Mouse (Mus musculus) CH12.LX (cell line): ENCODE measurements around the gene Ripply2.

ENCODE experiments used
- CHD1 ChIP-seq: IDR thresholded peaks from 2 replicates; pipeline ENCODE4 v1.6.1; 2012; ENCODE audit warnings: low read depth, low read length, improper control_type of control experiment, inconsistent platforms
- E2F4 ChIP-seq: IDR thresholded peaks from 2 replicates; pipeline ENCODE4 v1.6.1; 2011; ENCODE audit warnings: low read depth, low read length, improper control_type of control experiment; ENCODE audit not compliant: insufficient replicate concordance
- MXI1 ChIP-seq: IDR thresholded peaks from 2 replicates; pipeline ENCODE4 v1.6.1; 2011; ENCODE audit warnings: mild to moderate bottlenecking, low read depth, low read length, improper control_type of control experiment
- ZMIZ1 ChIP-seq: IDR thresholded peaks from 2 replicates; pipeline ENCODE4 v1.6.1; 2012; ENCODE audit warnings: low read depth, mild to moderate bottlenecking, inconsistent platforms, low read length, improper control_type of control experiment

- TF ChIP-seq E2F4 (no peak), MXI1 (no peak), ZMIZ1 (no peak), CHD1 (no peak)
These were observed 34.1 kb downstream of the Ripply2 start for GRCm38 (mm10) chr9:87049425-87049824.
